Mouse (Mus musculus) kidney, adult 9 months (tissue): Measurements from ENCODE around the gene Atp13a2.

Experiments used
- DNase-seq: peaks from one replicate; pipeline ENCODE4 v3.0.0; 2022

The Atp13a2 gene

DNA sequence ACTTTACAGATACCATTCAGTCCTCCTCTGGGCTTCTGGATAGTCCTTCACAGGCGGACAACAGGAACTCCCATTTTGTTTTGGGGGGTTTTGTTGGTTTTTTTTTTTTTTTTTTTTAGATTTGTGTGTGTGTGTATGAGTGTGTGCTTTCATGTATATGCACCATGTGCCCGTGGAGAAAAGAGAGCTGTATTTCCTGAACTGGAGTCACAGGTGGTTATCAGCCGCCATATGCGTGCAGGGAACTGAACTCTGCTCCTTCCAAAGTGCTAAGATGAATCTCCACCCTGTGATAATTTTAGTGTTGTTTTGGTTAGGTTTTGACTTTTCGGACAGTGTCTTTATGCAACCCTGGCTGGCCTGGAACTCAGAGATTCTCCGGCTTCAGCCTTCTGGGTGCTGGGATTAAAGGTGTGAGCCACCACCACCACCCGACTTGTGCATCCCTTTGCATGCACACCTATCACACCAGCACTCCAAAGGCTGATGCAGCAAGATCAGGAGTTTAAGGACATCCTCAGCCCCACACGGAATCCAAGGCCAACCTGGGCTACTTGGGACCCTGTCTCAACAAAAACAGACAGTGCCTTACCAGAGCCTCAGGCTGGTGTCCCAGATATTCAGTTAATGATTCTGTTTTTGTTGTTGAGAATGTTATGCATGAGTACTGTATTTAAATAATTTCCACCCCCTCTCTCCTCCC, 24.3 kb upstream of the Atp13a2 start:
- peak; percentile 50 for DNase-seq

DNA sequence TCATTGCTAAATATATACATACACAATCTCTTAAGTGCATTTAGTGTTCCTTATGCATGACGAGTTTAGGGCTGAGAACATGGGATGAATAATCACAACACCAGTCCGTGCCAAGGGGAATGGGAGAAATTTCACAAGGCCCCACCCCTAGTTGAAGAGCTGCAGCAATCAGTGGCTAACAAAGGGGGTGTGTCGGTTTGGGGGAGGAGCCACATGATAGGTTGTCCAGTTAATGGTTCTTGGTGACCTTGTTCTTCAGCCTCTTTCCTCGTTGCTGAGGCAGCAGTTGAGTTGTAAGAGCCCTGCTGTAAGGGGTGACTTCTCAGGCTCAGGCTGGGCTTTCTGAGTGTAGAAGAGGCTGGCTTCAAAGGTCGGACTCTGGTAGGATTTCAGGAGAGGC, 23.7 kb upstream of the Atp13a2 start:
- DNase-seq, result peak; percentile 97

DNA sequence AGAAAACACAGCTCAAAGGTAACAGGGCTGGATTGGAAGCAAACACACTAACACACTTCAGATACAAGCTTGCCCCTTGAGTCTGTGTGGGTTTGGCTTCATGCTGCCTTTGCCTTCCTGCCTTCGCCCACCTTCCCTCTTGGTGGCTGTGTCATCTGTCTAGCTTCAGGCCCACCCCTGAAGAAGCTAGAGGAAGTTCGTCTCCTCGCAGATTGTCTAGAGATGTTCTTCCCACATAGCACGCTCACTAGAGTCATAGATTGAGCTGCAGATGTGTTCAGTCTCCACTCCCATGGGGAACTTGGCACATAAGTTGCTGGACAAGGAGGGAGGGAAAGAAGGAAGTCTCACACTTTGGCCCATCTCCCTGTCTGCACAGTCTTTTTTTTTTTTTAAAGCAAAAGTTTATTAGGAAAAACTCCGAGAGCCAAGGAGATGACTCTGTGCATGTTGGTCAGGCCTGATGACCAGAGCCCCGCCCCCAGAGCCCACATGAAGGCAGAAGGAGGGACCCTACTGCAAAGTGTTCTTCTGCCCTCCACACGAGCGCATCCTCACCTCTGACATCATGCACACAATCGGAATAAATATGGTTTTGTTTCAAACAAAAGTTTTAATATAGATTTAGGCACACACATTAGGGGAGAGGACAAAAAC, 22.6 kb upstream of the Atp13a2 start:
- DNase-seq, result no peak

DNA sequence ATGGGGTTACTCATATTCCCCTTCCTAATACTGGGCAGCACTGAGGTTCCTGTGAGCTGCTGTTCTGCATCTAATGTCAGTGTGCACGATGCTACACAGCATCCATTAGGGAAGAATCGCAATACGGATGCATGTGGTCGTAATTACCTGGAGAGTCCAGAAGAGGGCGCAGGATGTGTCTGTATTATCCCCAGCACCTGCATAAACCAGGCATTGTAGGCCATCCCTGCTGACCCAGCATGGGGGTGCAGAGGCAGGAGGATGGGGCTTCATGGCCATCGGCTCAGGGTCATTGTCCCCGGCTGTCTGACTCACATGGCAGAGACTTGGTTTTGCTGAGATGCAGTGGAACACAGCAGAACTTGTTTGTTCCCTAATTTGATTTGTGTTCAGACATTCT, 22.1 kb upstream of the Atp13a2 start:
- peak; percentile 85 for DNase-seq

DNA sequence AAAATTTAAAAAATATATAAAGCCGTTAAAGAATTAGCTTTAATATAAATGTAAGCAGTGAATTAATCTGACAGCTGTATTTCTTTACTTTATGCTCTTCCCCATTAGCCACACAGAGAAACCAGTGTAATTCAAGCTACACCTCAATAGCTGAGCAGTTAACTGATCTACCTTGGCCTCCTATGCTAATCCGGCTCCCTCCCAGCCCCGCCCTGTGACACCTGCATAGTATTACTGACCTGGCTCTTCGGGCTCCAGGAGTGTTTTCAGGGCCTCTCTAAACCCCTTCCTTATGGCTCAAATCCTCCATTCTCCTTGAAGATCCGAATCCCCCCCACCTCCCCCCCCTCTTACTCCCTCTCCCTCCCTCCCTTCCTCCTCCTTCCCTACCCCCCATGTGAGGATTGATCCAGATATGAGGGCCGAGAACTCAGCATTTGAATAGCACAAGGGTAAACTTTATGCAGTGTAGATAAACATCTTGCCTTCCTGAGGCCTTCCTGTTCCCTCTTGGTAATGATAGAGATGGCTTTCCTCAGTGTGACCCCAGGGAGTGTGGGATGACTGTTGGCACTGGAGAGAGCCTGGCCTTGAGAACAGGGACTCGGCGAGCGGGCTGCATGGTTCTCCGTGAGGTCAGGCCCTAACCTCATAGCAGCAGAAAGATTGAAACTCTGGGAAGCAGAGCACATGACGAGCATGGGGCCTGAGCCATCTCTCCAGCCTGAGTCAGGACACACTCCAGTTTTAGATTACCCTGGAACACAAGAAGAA, 19.1 kb upstream of the Atp13a2 start:
- no peak for DNase-seq

DNA sequence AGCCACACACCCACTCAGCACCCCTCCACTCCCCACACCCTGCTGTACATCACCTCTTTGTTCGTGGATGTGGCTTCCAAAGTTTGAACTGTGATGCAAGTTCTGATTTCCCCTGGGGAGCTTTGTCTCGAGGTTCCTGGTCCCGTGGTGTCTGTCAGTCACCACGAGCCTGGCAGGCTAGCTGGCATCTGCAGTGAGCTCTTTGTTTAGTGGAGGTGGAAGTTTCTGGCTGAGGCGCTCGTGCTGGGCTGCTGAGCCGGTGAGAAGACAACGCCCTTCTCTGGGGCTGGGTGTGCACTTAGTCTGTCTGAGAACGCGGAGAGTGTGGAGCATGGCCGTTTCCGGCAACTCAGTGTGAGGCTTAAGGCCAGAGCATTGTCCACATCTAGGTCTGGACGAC, 15.0 kb upstream of the Atp13a2 start:
- DNase-seq, result no peak

DNA sequence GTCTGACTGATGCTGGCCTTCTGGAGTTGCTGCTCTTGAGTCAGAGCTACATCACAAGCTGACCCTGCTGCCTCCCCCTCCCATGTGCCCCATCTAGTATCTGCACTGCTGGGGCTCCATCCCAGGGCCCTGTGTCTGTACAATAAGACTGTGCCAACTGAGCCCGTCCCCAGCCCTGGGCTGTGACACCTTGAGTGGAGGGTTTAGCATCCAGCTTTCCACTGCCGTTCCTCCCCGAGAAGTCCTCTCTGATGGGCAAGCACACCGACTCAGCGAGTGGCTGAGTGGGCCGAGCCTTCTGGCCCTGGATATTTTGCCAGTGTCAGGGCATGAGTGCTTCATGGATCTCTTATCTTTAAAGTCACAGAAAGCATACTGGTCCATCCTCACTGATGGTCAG, 12.3 kb upstream of the Atp13a2 start:
- DNase-seq, result no peak

DNA sequence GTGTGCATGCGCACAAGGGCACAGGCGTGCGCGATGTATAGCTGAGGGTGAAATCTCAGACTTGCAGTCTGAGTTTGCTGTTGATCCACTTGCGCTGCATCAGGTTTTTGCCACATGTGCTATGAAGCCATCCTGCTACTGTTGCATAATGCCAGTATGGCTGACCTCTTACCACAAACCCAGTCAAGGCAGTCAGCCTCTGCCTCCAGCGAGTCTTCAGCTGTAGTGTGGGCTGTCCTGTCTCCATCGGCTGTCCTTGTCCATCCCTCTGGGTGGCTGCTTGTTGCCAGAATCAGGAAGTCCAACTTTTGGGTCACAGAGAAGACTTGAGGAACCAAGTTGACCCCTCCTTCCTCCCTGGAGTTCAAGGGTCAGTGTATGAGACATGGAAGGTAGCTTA, 11.3 kb upstream of the Atp13a2 start:
- no peak for DNase-seq

DNA sequence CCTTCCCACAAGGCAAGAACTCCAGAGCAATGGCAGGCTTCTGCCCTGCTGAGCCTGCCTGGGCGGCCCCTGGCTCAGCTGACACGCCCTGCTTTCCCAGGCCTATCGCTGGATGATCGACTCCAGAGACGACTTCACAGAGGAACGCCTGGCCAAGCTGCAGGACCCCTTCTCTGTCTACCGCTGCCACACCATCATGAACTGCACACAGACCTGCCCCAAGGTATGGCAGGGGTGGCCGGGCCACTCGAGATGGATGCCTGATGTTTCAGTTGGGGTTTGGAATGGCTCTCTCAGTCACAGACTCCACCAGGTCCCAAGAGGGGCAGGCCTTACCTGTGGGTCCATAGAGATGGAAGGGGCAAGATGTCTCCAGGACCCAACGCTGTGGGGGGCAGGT, 9.4 kb upstream of the Atp13a2 start:
- no peak for DNase-seq

DNA sequence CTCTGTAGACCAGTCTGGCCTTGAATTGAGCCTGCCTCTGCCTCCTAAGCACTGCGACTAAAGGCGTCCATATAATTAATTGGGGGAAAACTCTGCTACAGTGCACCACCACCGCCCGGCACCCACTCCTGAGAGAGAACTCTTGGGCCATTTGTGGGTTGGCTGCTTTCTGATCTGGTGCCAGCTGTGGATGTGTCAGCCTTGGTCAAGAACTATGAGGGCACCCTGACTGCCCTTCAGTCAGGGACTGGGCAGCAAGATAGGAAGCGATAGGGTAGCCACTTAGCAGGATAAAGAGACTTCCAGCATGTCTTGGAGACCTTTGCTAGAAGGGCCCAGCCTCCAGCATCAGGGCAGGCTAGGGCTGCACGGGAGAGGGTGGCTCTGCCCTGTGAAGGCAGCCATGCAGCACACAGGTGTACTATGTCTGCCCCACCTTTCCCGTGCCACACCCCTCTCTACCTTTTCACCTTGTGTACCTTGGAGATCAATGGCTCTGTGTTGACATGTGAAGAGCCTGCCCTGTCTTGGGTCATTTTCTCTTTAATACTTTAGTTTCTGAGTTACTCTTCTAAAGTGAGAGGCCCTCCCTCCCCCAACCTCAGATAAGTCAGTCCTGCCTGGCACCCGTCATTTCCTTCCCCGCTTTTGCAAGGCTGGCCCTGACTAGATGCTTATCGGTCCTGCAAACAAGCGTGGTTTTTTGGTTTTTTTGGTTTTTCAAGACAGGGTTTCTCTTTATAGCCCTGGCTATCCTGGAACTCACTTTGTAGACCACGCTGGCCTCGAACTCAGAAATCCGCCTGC, 8.6 kb upstream of the Atp13a2 start:
- no peak for DNase-seq

DNA sequence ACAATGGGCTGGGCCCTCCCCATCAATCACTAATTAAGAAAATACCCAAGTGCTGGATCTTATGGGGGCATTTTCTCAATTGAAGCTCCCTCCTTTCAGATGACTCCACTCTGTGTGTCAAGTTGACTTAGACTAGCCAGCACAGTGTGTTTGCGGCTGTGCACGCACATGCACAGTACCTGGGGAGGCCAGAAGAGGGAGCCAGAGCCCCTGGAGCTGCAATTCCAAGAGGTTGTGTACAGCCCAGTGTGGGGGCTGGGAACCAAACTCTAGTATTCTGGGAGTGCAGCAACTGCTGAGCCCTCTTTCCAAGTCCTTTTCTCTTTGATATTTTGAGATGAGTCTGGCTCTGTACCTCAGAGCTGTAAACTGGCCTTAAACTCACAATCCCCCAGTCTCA, 5.1 kb upstream of the Atp13a2 start:
- peak; percentile 41 for DNase-seq

DNA sequence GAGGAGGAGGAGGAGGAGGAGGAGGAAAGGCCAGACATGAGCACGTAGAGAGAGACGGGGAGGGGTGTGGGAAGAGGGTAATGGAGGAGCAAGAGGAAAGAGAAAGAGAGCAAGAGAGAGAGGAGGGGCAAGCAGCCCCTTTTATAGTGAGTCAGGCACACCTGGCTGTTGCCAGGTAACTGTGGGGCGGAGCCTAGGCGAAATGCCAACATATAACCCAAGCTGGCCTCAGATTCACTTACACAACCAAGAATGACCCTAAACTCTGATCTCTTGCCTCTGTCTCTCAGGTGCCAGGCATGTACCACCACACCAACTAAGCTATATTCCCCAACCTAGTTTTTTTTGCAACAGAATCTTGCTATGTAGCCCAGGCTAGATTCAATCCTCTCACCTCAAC, 3.9 kb upstream of the Atp13a2 start:
- peak; percentile 36 for DNase-seq

DNA sequence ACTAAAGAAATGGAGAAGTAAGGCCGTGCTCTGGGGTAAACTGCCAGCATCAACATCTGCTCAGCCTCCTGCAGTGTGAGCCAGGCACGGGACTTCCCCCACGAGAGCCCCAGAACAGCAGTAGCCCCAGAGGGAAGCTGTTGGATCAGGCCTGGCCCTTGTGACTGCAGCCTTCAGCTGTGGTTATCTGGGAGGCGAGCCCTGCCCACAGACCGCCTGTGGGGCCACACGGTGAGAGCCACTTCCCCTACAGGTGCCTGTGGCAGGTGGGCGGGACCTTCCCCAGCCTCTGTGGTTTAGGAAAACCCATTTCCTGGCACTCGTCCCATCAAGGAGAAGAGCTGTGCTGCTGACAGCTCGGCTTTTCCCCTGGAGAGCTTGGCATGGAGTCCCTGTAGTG, 3.2 kb upstream of the Atp13a2 start:
- DNase-seq, result peak; percentile 35

DNA sequence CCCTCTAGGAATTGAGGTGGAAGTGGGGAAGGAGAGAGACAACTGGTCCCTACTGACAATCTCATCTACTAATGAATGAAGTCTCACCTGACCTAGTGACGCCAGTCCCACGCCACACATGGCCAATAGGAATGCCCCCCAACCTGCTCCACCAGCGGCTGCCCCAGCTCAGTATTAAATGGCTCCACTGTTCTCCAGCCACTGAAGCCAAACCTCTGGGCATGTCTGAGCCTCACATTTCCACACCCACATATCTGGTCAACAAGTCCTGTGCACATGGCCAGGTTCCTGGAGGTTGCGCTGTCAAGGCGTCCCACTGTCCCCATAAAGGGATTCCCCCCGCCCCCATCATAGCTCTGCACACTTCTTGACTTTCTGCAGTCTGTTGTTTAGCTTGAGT, 2.1 kb upstream of the Atp13a2 start:
- DNase-seq, result no peak

DNA sequence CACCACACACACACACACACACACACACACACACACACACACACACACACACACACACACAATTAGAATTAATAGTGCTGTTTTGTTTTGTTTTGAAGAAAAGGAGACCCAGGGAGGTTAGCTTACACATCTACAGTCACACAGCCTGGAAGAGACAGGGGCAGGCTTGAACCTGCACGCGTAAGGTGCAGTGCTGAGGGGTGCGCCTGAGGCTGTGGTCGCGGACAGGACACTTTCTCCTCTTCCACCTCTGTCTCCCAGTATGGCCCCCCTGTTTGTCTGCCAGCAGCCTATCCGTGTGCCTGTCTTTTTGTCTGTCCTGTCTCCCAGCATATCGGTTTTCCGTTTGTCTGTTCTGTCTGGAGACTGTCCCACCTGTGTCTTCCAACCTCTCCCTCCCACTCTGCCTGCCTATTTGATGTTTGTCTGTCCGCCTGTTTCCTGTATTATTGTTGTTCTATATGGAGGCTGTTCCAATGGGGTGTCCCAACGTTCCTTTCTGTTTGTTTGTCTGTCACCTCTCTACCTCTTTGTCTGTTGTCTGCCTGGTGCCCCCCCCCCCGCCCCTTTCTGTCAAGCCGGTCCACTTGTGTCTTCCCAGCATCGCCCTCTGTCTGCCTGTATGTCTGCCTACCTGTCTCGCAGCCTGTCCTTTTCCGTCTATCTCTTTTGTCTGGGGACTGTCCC, 506 bp upstream of the Atp13a2 start:
- no peak for DNase-seq

DNA sequence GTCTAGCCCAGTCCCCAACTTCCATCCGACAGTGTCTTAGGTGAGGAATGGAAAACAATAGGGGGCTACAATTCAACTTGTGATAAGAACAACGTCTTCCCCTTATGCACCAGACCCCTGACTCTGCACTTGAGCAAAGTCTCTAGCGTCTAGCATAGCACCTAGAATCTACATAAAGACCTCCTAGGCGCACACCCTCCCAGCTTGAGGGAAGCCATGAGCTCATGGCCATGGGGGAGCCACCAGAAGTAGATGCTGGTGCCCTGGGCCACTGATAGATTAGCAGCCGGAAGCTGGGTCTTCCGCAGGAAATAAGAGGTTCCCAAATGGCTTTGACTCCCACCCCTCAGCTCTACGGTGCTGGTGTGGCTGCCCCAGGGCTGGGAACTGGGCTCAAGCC, 803 bp downstream of the Atp13a2 start:
- no peak for DNase-seq

DNA sequence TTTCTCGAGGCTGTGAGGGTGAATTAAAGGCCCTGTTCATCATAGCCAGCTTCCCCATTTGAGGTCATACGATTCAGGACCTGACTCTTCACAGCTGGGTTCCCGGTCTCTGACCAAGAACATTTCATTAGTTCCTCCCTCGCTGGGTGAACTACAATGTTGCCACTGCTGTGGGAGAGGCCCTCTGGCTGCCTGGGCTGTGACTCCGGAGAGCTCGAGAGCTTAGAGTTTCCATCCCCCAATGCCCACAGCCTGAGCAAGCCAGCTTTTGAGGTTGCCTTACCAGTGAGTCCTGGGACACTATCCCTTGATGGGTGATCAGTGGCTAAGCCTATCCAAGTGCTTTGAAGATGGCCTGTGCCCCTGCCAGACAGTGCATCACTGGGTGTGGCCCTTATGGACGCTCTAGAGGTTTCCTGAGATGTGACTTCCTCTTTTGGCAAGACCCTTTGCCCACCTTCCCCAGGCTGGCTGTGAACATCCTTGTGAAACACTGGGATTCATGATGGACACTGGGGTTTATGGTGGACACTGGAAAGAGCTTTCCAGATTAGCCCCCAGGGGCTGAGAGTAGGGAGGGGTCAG, 2.1 kb downstream of the Atp13a2 start:
- DNase-seq, result no peak

DNA sequence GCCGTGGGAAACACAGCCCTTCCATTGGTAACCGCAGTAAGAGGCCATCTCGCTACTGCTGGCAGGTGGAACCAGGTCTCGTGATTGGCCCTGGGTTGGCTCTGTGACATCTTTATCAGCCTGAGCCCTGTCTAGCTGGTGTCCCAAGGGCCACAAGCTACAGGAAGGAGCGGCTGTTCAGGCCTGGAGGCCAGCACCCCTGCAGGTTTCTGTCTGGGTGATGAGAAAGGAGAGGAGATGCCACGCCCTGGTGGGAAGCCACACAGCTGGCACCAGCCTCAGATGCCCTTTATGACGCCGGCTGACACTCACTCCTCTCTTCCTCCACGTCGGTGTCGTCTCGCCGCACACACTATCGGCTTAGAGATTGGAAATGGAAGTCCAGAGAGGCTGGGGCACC, 2.8 kb downstream of the Atp13a2 start:
- DNase-seq, result no peak

DNA sequence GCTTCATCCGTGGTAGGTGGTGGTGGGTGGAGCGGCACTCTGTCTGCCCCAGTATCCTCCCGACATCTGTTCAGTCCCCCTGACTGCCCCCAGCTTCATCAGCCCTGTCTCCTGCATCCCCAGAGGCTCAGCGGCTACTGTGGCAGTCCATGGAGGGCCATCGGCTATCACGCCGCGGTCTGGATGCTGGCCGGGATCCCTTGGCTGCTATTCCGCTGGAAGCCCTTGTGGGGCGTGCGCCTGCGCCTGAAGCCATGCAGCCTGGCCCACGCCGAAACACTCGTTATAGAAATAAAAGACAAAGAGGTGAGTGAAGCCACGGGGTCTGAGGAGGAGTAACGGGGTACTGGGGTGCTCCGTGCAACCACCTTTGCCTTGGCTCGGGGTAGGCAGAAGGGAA, 5.5 kb downstream of the Atp13a2 start:
- DNase-seq, result no peak

DNA sequence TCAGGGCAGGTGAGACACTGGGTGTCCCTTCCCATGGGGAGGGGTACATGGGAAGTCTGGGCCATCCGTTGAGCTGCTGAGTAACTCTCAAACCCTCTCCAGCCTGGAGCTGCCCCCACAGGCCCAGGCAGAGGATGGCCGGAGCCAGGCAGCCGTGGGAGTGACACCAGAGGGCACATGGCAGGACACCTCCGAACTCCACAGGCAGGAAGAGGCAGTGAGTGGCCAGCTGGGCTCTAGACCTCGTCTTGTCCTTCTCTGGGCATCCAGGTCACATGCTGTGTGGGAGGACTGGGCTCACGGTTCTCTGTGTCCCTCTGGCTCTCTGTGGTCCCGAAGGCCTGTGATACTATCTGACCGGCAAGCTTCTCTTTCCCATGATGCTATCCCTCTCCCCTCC, 7.2 kb downstream of the Atp13a2 start:
- no peak for DNase-seq

DNA sequence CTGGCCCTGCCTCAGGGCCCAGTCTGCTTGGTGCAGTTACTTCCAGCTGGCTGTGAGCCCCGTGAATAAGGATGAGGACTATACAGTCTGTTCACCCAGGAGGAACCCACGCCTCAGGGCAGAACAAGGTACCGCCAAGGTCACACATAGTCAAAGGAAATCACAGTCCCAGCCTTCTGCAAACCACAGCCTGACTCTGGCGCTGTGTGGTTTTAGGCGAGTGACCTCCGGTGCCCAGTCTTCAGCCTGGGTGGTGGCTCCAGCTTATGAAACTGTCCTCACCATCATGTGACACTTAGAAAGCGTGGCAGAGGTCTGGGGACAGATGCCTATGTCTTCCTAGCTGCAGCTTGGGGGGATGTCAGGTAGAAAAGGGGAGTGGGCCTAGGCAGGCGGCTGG, 9.1 kb downstream of the Atp13a2 start:
- DNase-seq, result no peak

DNA sequence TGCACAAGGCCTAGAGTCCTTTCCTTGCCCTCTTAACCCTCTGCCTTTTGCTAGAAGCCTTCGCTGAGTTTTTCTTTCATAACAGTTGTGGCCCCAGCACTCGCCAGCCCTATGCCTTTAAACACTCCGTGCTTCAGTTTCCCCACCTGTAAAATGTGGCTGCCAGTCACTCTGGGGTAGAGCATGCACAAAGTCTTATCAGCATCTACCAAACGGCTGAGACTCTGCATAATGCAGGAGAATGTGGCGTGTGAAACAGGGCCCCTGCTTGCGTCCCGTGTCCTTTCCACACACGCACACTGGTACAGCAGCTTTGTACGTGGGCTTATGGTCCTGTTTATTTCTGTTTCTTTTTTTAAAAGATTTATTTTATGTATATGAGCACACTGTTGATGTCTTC, 10.1 kb downstream of the Atp13a2 start:
- no peak for DNase-seq
